Mouse (Mus musculus) MEL (cell line): Measurements from ENCODE around the gene Cbx6. TPM values are rescaled to one million over a fixed set of nuclear protein-coding genes. Genes with fewer than 3 reads are reported as not detected.

Experiments
- DNase-seq: peaks from one replicate; pipeline ENCODE4 v3.0.0; 2011; ENCODE audit warnings: low read depth, low spot score
- H3K27ac ChIP-seq: 2 replicates; pipeline ENCODE4 v1.5.1; 2012; ENCODE audit warnings: low read depth, mild to moderate bottlenecking, control low read depth, low read length, moderate library complexity; ENCODE audit not compliant: control insufficient read depth
- H3K27me3 ChIP-seq, 2 experiments: fragments of 150-350 bp in 1 of 2; sonication (generic) in 1 of 2; 2 replicates each; pipeline ENCODE4 v1.6.1; 2012; ENCODE audit warnings: low read length in 2 of 2, mild to moderate bottlenecking in 2 of 2, improper control_type of control experiment in 1 of 2, moderate library complexity in 1 of 2; ENCODE audit not compliant: insufficient read depth in 2 of 2, control insufficient read depth in 1 of 2
- H3K36me3 ChIP-seq, 2 experiments: 2 replicates each; pipeline ENCODE4 v1.6.1; 2012 to 2014; ENCODE audit warnings: low read length in 2 of 2, improper control_type of control experiment in 1 of 2, inconsistent platforms in 1 of 2, mild to moderate bottlenecking in 1 of 2; ENCODE audit not compliant: insufficient read depth in 2 of 2, control insufficient read depth in 1 of 2
- H3K4me1 ChIP-seq, 2 experiments: fragments of 150-350 bp in 1 of 2; sonication (generic) in 1 of 2; 2 replicates each; pipeline ENCODE4 v1.6.1; 2012; ENCODE audit warnings: low read length in 2 of 2, improper control_type of control experiment in 1 of 2, mild to moderate bottlenecking in 1 of 2; ENCODE audit not compliant: insufficient read depth in 2 of 2, control insufficient read depth in 1 of 2
- H3K4me3 ChIP-seq, 2 experiments: fragments of 150-350 bp in 1 of 2; sonication (generic) in 1 of 2; 2 replicates each; pipeline ENCODE4 v1.5.1; 2012; ENCODE audit warnings: low read depth in 2 of 2, low read length in 2 of 2, mild to moderate bottlenecking in 2 of 2, moderate library complexity in 2 of 2, control low read depth in 1 of 2, improper control_type of control experiment in 1 of 2; ENCODE audit not compliant: control insufficient read depth in 1 of 2, insufficient read depth in 1 of 2
- H3K79me2 ChIP-seq: 2 replicates; pipeline ENCODE4 v1.6.1; 2012; ENCODE audit warnings: mild to moderate bottlenecking, low read length, moderate library complexity; ENCODE audit not compliant: control insufficient read depth, poor library complexity, insufficient read depth
- H3K9ac ChIP-seq: 2 replicates; pipeline ENCODE4 v1.6.1; 2012; ENCODE audit warnings: low read depth, mild to moderate bottlenecking, control low read depth, low read length, moderate library complexity; ENCODE audit not compliant: control insufficient read depth, poor library complexity, severe bottlenecking
- H3K9me3 ChIP-seq: fragments of 150-350 bp; sonication (generic); replicated peaks from 2 replicates; pipeline ENCODE4 v1.6.1; 2012; ENCODE audit warnings: mild to moderate bottlenecking, low read length, improper control_type of control experiment, moderate library complexity; ENCODE audit not compliant: insufficient read depth
- CHD1 ChIP-seq: IDR thresholded peaks from 2 replicates; pipeline ENCODE4 v1.6.1; 2012; ENCODE audit warnings: low read depth, mild to moderate bottlenecking, inconsistent platforms, low read length, improper control_type of control experiment
- E2F4 ChIP-seq: IDR thresholded peaks from 2 replicates; pipeline ENCODE4 v1.6.1; 2011; ENCODE audit warnings: low read depth, low read length, improper control_type of control experiment, borderline replicate concordance
- EP300 ChIP-seq, 2 experiments: IDR thresholded peaks; 2 replicates each; pipeline ENCODE4 v1.6.1; 2011; ENCODE audit warnings: improper control_type of control experiment in 2 of 2, low read length in 2 of 2, low read depth in 1 of 2, mild to moderate bottlenecking in 1 of 2
- ETS1 ChIP-seq: IDR thresholded peaks from 2 replicates; pipeline ENCODE4 v1.6.1; 2012; ENCODE audit warnings: low read depth, mild to moderate bottlenecking, inconsistent platforms, low read length, improper control_type of control experiment, moderate library complexity
- GABPA ChIP-seq: IDR thresholded peaks from 2 replicates; pipeline ENCODE4 v1.6.1; 2012; ENCODE audit warnings: low read depth, mild to moderate bottlenecking, inconsistent platforms, low read length, improper control_type of control experiment, moderate library complexity
- GATA1 ChIP-seq: IDR thresholded peaks from 2 replicates; pipeline ENCODE4 v1.6.1; 2011; ENCODE audit warnings: low read depth, low read length, improper control_type of control experiment
- JUND ChIP-seq: IDR thresholded peaks from 2 replicates; pipeline ENCODE4 v1.6.1; 2011; ENCODE audit warnings: low read depth, mild to moderate bottlenecking, improper control_type of control experiment, low read length
- KAT2A ChIP-seq: conservative IDR thresholded peaks from 2 replicates; pipeline ENCODE4 v1.6.1; 2012; ENCODE audit warnings: low read depth, low read length, improper control_type of control experiment, inconsistent platforms
- MAFK ChIP-seq: IDR thresholded peaks from 2 replicates; pipeline ENCODE4 v1.6.1; 2011; ENCODE audit warnings: low read depth, mild to moderate bottlenecking, low read length, improper control_type of control experiment, borderline replicate concordance
- MXI1 ChIP-seq: IDR thresholded peaks from 2 replicates; pipeline ENCODE4 v1.6.1; 2011; ENCODE audit warnings: mild to moderate bottlenecking, low read depth, low read length, improper control_type of control experiment
- NRF1 ChIP-seq: IDR thresholded peaks from 2 replicates; pipeline ENCODE4 v1.6.1; 2014; ENCODE audit warnings: low read depth, mild to moderate bottlenecking, inconsistent platforms, low read length, improper control_type of control experiment, moderate library complexity; ENCODE audit not compliant: poor library complexity, insufficient read depth, severe bottlenecking
- POLR2AphosphoS2 ChIP-seq: IDR thresholded peaks from 2 replicates; pipeline ENCODE4 v1.6.1; 2011; ENCODE audit warnings: low read length, improper control_type of control experiment
- POLR2AphosphoS5 ChIP-seq: IDR thresholded peaks from 2 replicates; pipeline ENCODE4 v1.6.1; 2012; ENCODE audit warnings: low read depth, borderline replicate concordance, mild to moderate bottlenecking, inconsistent platforms, low read length, moderate library complexity, mixed read lengths
- RCOR1 ChIP-seq: IDR thresholded peaks from 2 replicates; pipeline ENCODE4 v1.6.1; 2012; ENCODE audit warnings: low read depth, mild to moderate bottlenecking, inconsistent platforms, low read length, improper control_type of control experiment
- TCF12 ChIP-seq: IDR thresholded peaks from 2 replicates; pipeline ENCODE4 v1.6.1; 2014; ENCODE audit warnings: low read depth, mild to moderate bottlenecking, inconsistent platforms, low read length, improper control_type of control experiment, moderate library complexity
- UBTF ChIP-seq: IDR thresholded peaks from 2 replicates; pipeline ENCODE4 v1.6.1; 2012; ENCODE audit warnings: low read depth, mild to moderate bottlenecking, inconsistent platforms, low read length, improper control_type of control experiment, moderate library complexity, borderline replicate concordance; ENCODE audit not compliant: insufficient read depth
- ZKSCAN1 ChIP-seq: IDR thresholded peaks from 2 replicates; pipeline ENCODE4 v1.6.1; 2012; ENCODE audit warnings: low read depth, mild to moderate bottlenecking, inconsistent platforms, low read length, improper control_type of control experiment, moderate library complexity
- ZMIZ1 ChIP-seq: IDR thresholded peaks from 2 replicates; pipeline ENCODE4 v1.6.1; 2012; ENCODE audit warnings: low read depth, mild to moderate bottlenecking, inconsistent platforms, low read length, improper control_type of control experiment, moderate library complexity
- polyA plus RNA-seq, 2 experiments: library from polyadenylated mRNA; stranded (reverse) in 1 of 2; unstranded in 1 of 2; fragments of >175 nt in 1 of 2; fragments of >200 nt in 1 of 2; gene quantifications; 2 replicates each; pipeline versions ENCODE4 v1.2.1 to v1.2.4; 2012; ENCODE audit warnings: low replicate concordance in 2 of 2, low read depth in 1 of 2; ENCODE audit not compliant: insufficient read length in 2 of 2, insufficient read depth in 1 of 2, missing spikeins in 1 of 2
- total RNA-seq: library from RNA; depleted of rRNA; stranded (reverse); fragments of 300-350 nt; gene quantifications from 2 replicates; pipeline ENCODE4 v1.2.3, GENCODE M21; 2012

Gene Cbx6
- total and polyA plus RNA-seq, 3 experiments = 25.1 to 43.6 TPM; not detected in 1

GRCm38 (mm10) chr15:79810997-79811396, 23.5 kb downstream of the Cbx6 start:
- Histone ChIP-seq H3K4me1 (no peaks in the 10 kb centered on the region), H3K4me3 (no peak overlapping the region), H3K36me3 (no peaks in the 10 kb centered on the region), H3K9me3 (no peaks in the 10 kb centered on the region), H3K27ac (no peak overlapping the region), H3K9ac (no peak overlapping the region), H3K79me2 (no peaks in the 10 kb centered on the region), H3K27me3 (peaks cover 7% of the 10 kb centered on the region in 2 experiments)
- no peak for DNase-seq
- TF ChIP-seq GABPA = no peak
- TF ChIP-seq POLR2AphosphoS2 = no peak
- no peak for TF ChIP-seq ETS1
- TF ChIP-seq CHD1 = no peak
- TF ChIP-seq ZMIZ1 = no peak
- TF ChIP-seq UBTF = no peak
- no peak for TF ChIP-seq E2F4
- no peak for TF ChIP-seq NRF1
- no peak for TF ChIP-seq TCF12
- no peak for TF ChIP-seq RCOR1
- no peak for TF ChIP-seq MAFK
- no peak for TF ChIP-seq ZKSCAN1
- no peak for TF ChIP-seq MXI1

- no peak overlapping the region for H3K27ac ChIP-seq
- TF ChIP-seq JUND = no peak
- TF ChIP-seq GATA1 = no peak
- no peak for TF ChIP-seq KAT2A
- no peak for TF ChIP-seq POLR2AphosphoS5
- no peak for TF ChIP-seq EP300 (IDR thresholded peaks at IDR 0.05; ENCODE audit: low read depth in 1 of 2, low read length in 2 of 2)
- TF ChIP-seq ETS1 = no peak
- no peak for TF ChIP-seq E2F4
- TF ChIP-seq CHD1 = no peak
- H3K4me3 ChIP-seq = no peak overlapping the region
- H3K4me1 ChIP-seq = no peaks in the 10 kb centered on the region
- H3K27me3 ChIP-seq = peaks cover 7% of the 10 kb centered on the region in 2 experiments
- H3K79me2 ChIP-seq = no peaks in the 10 kb centered on the region
- DNase-seq = no peak
- no peaks in the 10 kb centered on the region for H3K36me3 ChIP-seq
- H3K9me3 ChIP-seq = no peaks in the 10 kb centered on the region
- no peak overlapping the region for H3K9ac ChIP-seq
These were observed 24.4 kb downstream of the Cbx6 start for GRCm38 (mm10) chr15:79810061-79810460.
